Mouse (Mus musculus) hindbrain, embryonic 15.5 days (tissue): ENCODE data around the gene Npas3. TPM values are rescaled to one million over a fixed set of nuclear protein-coding genes. Genes with fewer than 3 reads are reported as not detected.
"Not testable (repeated sequence)": the region's sequence is repeated elsewhere in the genome, so short reads cannot be mapped to it uniquely, and the experiment has no call there.

ENCODE experiments used
- ATAC-seq: fragments of 200-750 bp; cut with Nextera tagmentation; 2 replicates; pipeline ENCODE4 v1.8.0; 2017; ENCODE audit warnings: low read depth, moderate number of reproducible peaks, moderate TSS enrichment; ENCODE audit not compliant: low FRiP score
- H3K27ac ChIP-seq: fragments of 300-500 bp; sonication (generic); replicated peaks from 2 replicates; pipeline ENCODE4 v1.5.1; 2015; ENCODE audit warnings: mild to moderate bottlenecking, inconsistent platforms
- H3K27me3 ChIP-seq: fragments of 300-500 bp; sonication (generic); 2 replicates; pipeline ENCODE4 v1.6.1; 2015; ENCODE audit warnings: control low read depth, inconsistent platforms
- H3K36me3 ChIP-seq: fragments of 300-500 bp; sonication (generic); 2 replicates; pipeline ENCODE4 v1.6.1; 2015; ENCODE audit warnings: control low read depth, inconsistent platforms
- H3K4me1 ChIP-seq: fragments of 300-500 bp; sonication (generic); replicated peaks from 2 replicates; pipeline ENCODE4 v1.6.1; 2015; ENCODE audit warnings: control low read depth, inconsistent platforms
- H3K4me2 ChIP-seq: fragments of 300-500 bp; sonication (generic); 2 replicates; pipeline ENCODE4 v1.6.1; 2015; ENCODE audit warnings: moderate library complexity, mild to moderate bottlenecking, inconsistent platforms
- H3K4me3 ChIP-seq: fragments of 300-500 bp; sonication (generic); 2 replicates; pipeline ENCODE4 v1.5.1; 2015; ENCODE audit warnings: mild to moderate bottlenecking, inconsistent platforms
- H3K9ac ChIP-seq: fragments of 300-500 bp; sonication (generic); 2 replicates; pipeline ENCODE4 v1.6.1; 2015; ENCODE audit warnings: inconsistent platforms
- H3K9me3 ChIP-seq: fragments of 300-500 bp; sonication (generic); 2 replicates; pipeline ENCODE4 v1.6.1; 2016; ENCODE audit warnings: control low read depth, inconsistent platforms
- WGBS: fragments of 180-500 bp; shearing (Covaris S2); methylation state at CpG from one replicate; pipeline ENCODE4 v1.1.7; 2015; 5-methylcytosine and 5-hydroxymethylcytosine counted together
- polyA plus RNA-seq: library from polyadenylated mRNA; unstranded; fragments of >200 nt; fragmentation: Nextera tagmentation; extraction: Ambion mirVana; gene quantifications from 2 replicates; pipeline ENCODE4 v1.2.1, GENCODE M21; 2015

The Npas3 gene
- polyA plus RNA-seq, 1 experiment from 2014 or later = 27.1 TPM

- peak overlapping the region; percentile 93 for H3K9ac ChIP-seq
These were observed 4.3 kb downstream of the Npas3 start for GRCm38 (mm10) chr12:53252572-53253422.

GRCm38 (mm10) chr12:53253461-53254159 is 5.1 kb downstream of the Npas3 start:
- under 1% methylated on average over 27 of the region's 32 CpGs for WGBS
- no peaks in the 10 kb centered on the region for H3K27me3 ChIP-seq
- peak overlapping the region; percentile 92 for H3K27ac ChIP-seq
- peak overlapping the region; percentile 93 for H3K9ac ChIP-seq
- H3K4me1 ChIP-seq = peaks cover 34% of the 10 kb centered on the region
- no peaks in the 10 kb centered on the region for H3K9me3 ChIP-seq
- H3K36me3 ChIP-seq = no peaks in the 10 kb centered on the region
- peak overlapping the region; percentile 80 for H3K4me2 ChIP-seq
- ATAC-seq = peak; percentile 50; the same call in 1 of the 2 replicates
- H3K4me3 ChIP-seq = peak overlapping the region; percentile 75

More at GRCm38 (mm10) chr12:53252572-53253422, 4.3 kb downstream of the Npas3 start:
- Histone ChIP-seq H3K4me2 (peak overlapping the region; percentile 80), H3K27ac (peak overlapping the region; percentile 92), H3K27me3 (no peaks in the 10 kb centered on the region), H3K4me3 (peak overlapping the region; percentile 75), H3K36me3 (no peaks in the 10 kb centered on the region), H3K4me1 (peaks cover 38% of the 10 kb centered on the region), H3K9me3 (no peaks in the 10 kb centered on the region)
- peak; percentile 54 for ATAC-seq
- 1% methylated on average over 51 of the region's 115 CpGs for WGBS

GRCm38 (mm10) chr12:53254160-53254480 is 5.6 kb downstream of the Npas3 start:
- Histone ChIP-seq H3K4me2 (peak overlapping the region; percentile 80), H3K4me1 (peaks cover 30% of the 10 kb centered on the region), H3K27ac (peak overlapping the region; percentile 92), H3K36me3 (no peaks in the 10 kb centered on the region), H3K4me3 (peak overlapping the region; percentile 75), H3K9ac (peak overlapping the region; percentile 93; the same call in 1 of the 2 replicates), H3K27me3 (no peaks in the 10 kb centered on the region), H3K9me3 (no peaks in the 10 kb centered on the region)
- ATAC-seq = no peak
- WGBS = 3% methylated on average over 6 of the region's 6 CpGs

GRCm38 (mm10) chr12:53274502-53274901 is 26.0 kb downstream of the Npas3 start:
- ATAC-seq, H3K9ac ChIP-seq, H3K4me1 ChIP-seq, H3K36me3 ChIP-seq, H3K4me2 ChIP-seq, H3K4me3 ChIP-seq, H3K27me3 ChIP-seq, H3K27ac ChIP-seq, H3K9me3 ChIP-seq: not testable (repeated sequence)

GRCm38 (mm10) chr12:53277393-53277792 is 28.9 kb downstream of the Npas3 start:
- no peaks in the 10 kb centered on the region for H3K36me3 ChIP-seq
- no peak overlapping the region for H3K9ac ChIP-seq
- H3K9me3 ChIP-seq = no peaks in the 10 kb centered on the region
- no peak overlapping the region for H3K4me3 ChIP-seq
- ATAC-seq = no peak
- 86% methylated on average over 6 of the region's 6 CpGs for WGBS
- H3K27ac ChIP-seq = no peak overlapping the region
- no peaks in the 10 kb centered on the region for H3K27me3 ChIP-seq
- no peaks in the 10 kb centered on the region for H3K4me1 ChIP-seq
- H3K4me2 ChIP-seq = no peak overlapping the region

GRCm38 (mm10) chr12:53290341-53290740 is 41.9 kb downstream of the Npas3 start:
- 71% methylated on average over 4 of the region's 4 CpGs for WGBS

GRCm38 (mm10) chr12:53290846-53291245 is 42.4 kb downstream of the Npas3 start:
- WGBS = 82% methylated on average over 10 of the region's 10 CpGs
- Histone ChIP-seq H3K27ac (no peak overlapping the region), H3K4me3 (no peak overlapping the region), H3K9me3 (no peaks in the 10 kb centered on the region), H3K4me1 (peaks cover 18% of the 10 kb centered on the region), H3K27me3 (no peaks in the 10 kb centered on the region), H3K9ac (no peak overlapping the region), H3K36me3 (no peaks in the 10 kb centered on the region), H3K4me2 (no peak overlapping the region)
- no peak for ATAC-seq

More at GRCm38 (mm10) chr12:53290341-53290740, 41.9 kb downstream of the Npas3 start:
- Histone ChIP-seq H3K27ac (no peak overlapping the region), H3K27me3 (no peaks in the 10 kb centered on the region), H3K4me1 (peaks cover 18% of the 10 kb centered on the region), H3K9ac (no peak overlapping the region), H3K4me3 (no peak overlapping the region), H3K4me2 (no peak overlapping the region), H3K36me3 (no peaks in the 10 kb centered on the region), H3K9me3 (no peaks in the 10 kb centered on the region)
- ATAC-seq = no peak

GRCm38 (mm10) chr12:53292010-53292409 is 43.5 kb downstream of the Npas3 start:
- no peaks in the 10 kb centered on the region for H3K36me3 ChIP-seq
- no peaks in the 10 kb centered on the region for H3K27me3 ChIP-seq
- 0 out of 2 replicates have a peak, but pooled peaks have one; percentile 21 for ATAC-seq
- H3K4me1 ChIP-seq = peaks cover 18% of the 10 kb centered on the region
- 44% methylated on average over 8 of the region's 8 CpGs for WGBS
- H3K9ac ChIP-seq = no peak overlapping the region
- peak overlapping the region; percentile 74 for H3K27ac ChIP-seq
- peak overlapping the region; percentile 11; the same call in 1 of the 2 replicates for H3K4me2 ChIP-seq
- no peak overlapping the region for H3K4me3 ChIP-seq
- no peaks in the 10 kb centered on the region for H3K9me3 ChIP-seq

- WGBS = 18% methylated on average over 17 of the region's 17 CpGs
- Histone ChIP-seq H3K4me2 (peak overlapping the region; percentile 11; the same call in 1 of the 2 replicates), H3K27me3 (no peaks in the 10 kb centered on the region), H3K4me1 (peaks cover 23% of the 10 kb centered on the region), H3K4me3 (no peak overlapping the region), H3K9ac (no peak overlapping the region), H3K9me3 (no peaks in the 10 kb centered on the region), H3K27ac (peak overlapping the region; percentile 74), H3K36me3 (no peaks in the 10 kb centered on the region)
- ATAC-seq = peak; percentile 82
These were observed 44.2 kb downstream of the Npas3 start for GRCm38 (mm10) chr12:53292508-53293300.

GRCm38 (mm10) chr12:53294011-53294410 is 45.5 kb downstream of the Npas3 start:
- no peak for ATAC-seq
- Histone ChIP-seq H3K36me3 (no peaks in the 10 kb centered on the region), H3K27ac (no peak overlapping the region), H3K27me3 (no peaks in the 10 kb centered on the region), H3K4me1 (peaks cover 32% of the 10 kb centered on the region), H3K9me3 (no peaks in the 10 kb centered on the region), H3K4me3 (no peak overlapping the region), H3K4me2 (no peak overlapping the region), H3K9ac (no peak overlapping the region)
- WGBS = 96% methylated on average over 7 of the region's 7 CpGs

- Histone ChIP-seq H3K27ac (no peak overlapping the region), H3K9me3 (no peaks in the 10 kb centered on the region), H3K36me3 (no peaks in the 10 kb centered on the region), H3K27me3 (no peaks in the 10 kb centered on the region), H3K4me1 (peaks cover 39% of the 10 kb centered on the region), H3K9ac (no peak overlapping the region), H3K4me3 (no peak overlapping the region), H3K4me2 (no peak overlapping the region)
- 0 out of 2 replicates have a peak, but pooled peaks have one; percentile 52 for ATAC-seq
- WGBS = 48% methylated on average over 7 of the region's 7 CpGs
These were observed 47.3 kb downstream of the Npas3 start for GRCm38 (mm10) chr12:53295747-53296146.
